Mouse (Mus musculus): ENCODE measurements around the gene Rhod. TPM values are rescaled to one million over a fixed set of nuclear protein-coding genes. Genes with fewer than 3 reads are reported as not detected.
"Not testable (repeated sequence)": the region's sequence is repeated elsewhere in the genome, so short reads cannot be mapped to it uniquely, and the experiment has no call there.

Gene Rhod
- polyA plus RNA-seq, 1 experiment from 2014 or later = 8.6 TPM

GRCm38 (mm10) chr19:4473549-4473948 is 34.3 kb upstream of the Rhod start:
- WGBS = 87% methylated on average over 5 of the region's 5 CpGs
- Histone ChIP-seq H3K4me3 (replicated peaks) (no peak overlapping the region), H3K27ac (no peak overlapping the region), H3K9me3 (no peaks in the 10 kb centered on the region), H3K27me3 (peaks cover 59% of the 10 kb centered on the region), H3K4me1 (peaks cover 13% of the 10 kb centered on the region), H3K9ac (no peak overlapping the region), H3K4me2 (no peak overlapping the region), H3K36me3 (replicated peaks) (no peaks in the 10 kb centered on the region)
- ATAC-seq (ENCODE audit: low FRiP score) = no peak

GRCm38 (mm10) chr19:4468363-4468762 is 29.1 kb upstream of the Rhod start:
- no peak overlapping the region for H3K4me3 ChIP-seq (replicated peaks)
- no peaks in the 10 kb centered on the region for H3K36me3 ChIP-seq (replicated peaks)
- no peak for ATAC-seq (ENCODE audit: low FRiP score)
- H3K9me3 ChIP-seq = no peaks in the 10 kb centered on the region
- no peak overlapping the region for H3K27ac ChIP-seq
- no peaks in the 10 kb centered on the region for H3K4me1 ChIP-seq
- H3K4me2 ChIP-seq = no peak overlapping the region
- H3K27me3 ChIP-seq = peaks cover 16% of the 10 kb centered on the region
- no peak overlapping the region for H3K9ac ChIP-seq
- WGBS = 35% methylated on average over 5 of the region's 5 CpGs

GRCm38 (mm10) chr19:4464666-4465065 is 25.4 kb upstream of the Rhod start:
- Histone ChIP-seq H3K4me1 (no peaks in the 10 kb centered on the region), H3K36me3 (replicated peaks) (no peaks in the 10 kb centered on the region), H3K4me2 (no peak overlapping the region), H3K9ac (no peak overlapping the region), H3K27me3 (peaks cover 3% of the 10 kb centered on the region; the same call in 1 of the 2 replicates), H3K9me3 (no peaks in the 10 kb centered on the region), H3K27ac (no peak overlapping the region), H3K4me3 (replicated peaks) (no peak overlapping the region)
- ATAC-seq (ENCODE audit: low FRiP score) = no peak
- WGBS = 86% methylated on average over 4 of the region's 4 CpGs

- Histone ChIP-seq H3K36me3 (replicated peaks) (no peaks in the 10 kb centered on the region), H3K4me3 (replicated peaks) (no peak overlapping the region), H3K27me3 (peaks cover 3% of the 10 kb centered on the region; the same call in 1 of the 2 replicates), H3K9me3 (no peaks in the 10 kb centered on the region), H3K9ac (no peak overlapping the region), H3K4me2 (no peak overlapping the region), H3K27ac (no peak overlapping the region), H3K4me1 (no peaks in the 10 kb centered on the region)
- ATAC-seq (ENCODE audit: low FRiP score) = no peak
- 90% methylated on average over 8 of the region's 8 CpGs for WGBS
Observed at GRCm38 (mm10) chr19:4461981-4462380, 22.7 kb upstream of the Rhod start.

GRCm38 (mm10) chr19:4456227-4456626 is 17.0 kb upstream of the Rhod start:
- H3K36me3 ChIP-seq (replicated peaks) = no peaks in the 10 kb centered on the region
- H3K4me3 ChIP-seq (replicated peaks) = no peak overlapping the region
- H3K4me2 ChIP-seq = no peak overlapping the region
- WGBS = 11% methylated on average over 11 of the region's 11 CpGs
- H3K27me3 ChIP-seq = 0 out of 2 replicates have a peak, but pooled peaks cover 6% of the 10 kb centered on the region
- H3K9ac ChIP-seq = no peak overlapping the region
- no peak for ATAC-seq (ENCODE audit: low FRiP score)
- H3K9me3 ChIP-seq = no peaks in the 10 kb centered on the region
- 0 out of 2 replicates have a peak, but pooled peaks cover 6% of the 10 kb centered on the region for H3K4me1 ChIP-seq
- H3K27ac ChIP-seq = no peak overlapping the region

GRCm38 (mm10) chr19:4455071-4455800 is 16.0 kb upstream of the Rhod start:
- Histone ChIP-seq H3K9me3 (no peaks in the 10 kb centered on the region), H3K9ac (no peak overlapping the region), H3K4me3 (replicated peaks) (no peak overlapping the region), H3K4me2 (no peak overlapping the region), H3K27me3 (0 out of 2 replicates have a peak, but pooled peaks cover 6% of the 10 kb centered on the region), H3K4me1 (0 out of 2 replicates have a peak, but pooled peaks cover 6% of the 10 kb centered on the region), H3K27ac (no peak overlapping the region), H3K36me3 (replicated peaks) (no peaks in the 10 kb centered on the region)
- no peak for ATAC-seq (ENCODE audit: low FRiP score)
- 79% methylated on average over 15 of the region's 15 CpGs for WGBS

GRCm38 (mm10) chr19:4454040-4454439 is 14.8 kb upstream of the Rhod start:
- not testable (repeated sequence) for ATAC-seq (ENCODE audit: low FRiP score)

GRCm38 (mm10) chr19:4452525-4452924 is 13.3 kb upstream of the Rhod start:
- Histone ChIP-seq H3K9me3 (no peaks in the 10 kb centered on the region), H3K9ac (no peak overlapping the region), H3K36me3 (replicated peaks) (no peaks in the 10 kb centered on the region), H3K4me3 (replicated peaks) (no peak overlapping the region), H3K27me3 (0 out of 2 replicates have a peak, but pooled peaks cover 6% of the 10 kb centered on the region), H3K4me2 (no peak overlapping the region), H3K4me1 (0 out of 2 replicates have a peak, but pooled peaks cover 6% of the 10 kb centered on the region), H3K27ac (no peak overlapping the region)
- WGBS = 44% methylated on average over 4 of the region's 4 CpGs
- no peak for ATAC-seq (ENCODE audit: low FRiP score)

More at GRCm38 (mm10) chr19:4454040-4454439, 14.8 kb upstream of the Rhod start:
- not testable (repeated sequence) for H3K9ac ChIP-seq; H3K27ac ChIP-seq; H3K4me1 ChIP-seq; H3K4me3 ChIP-seq (replicated peaks); H3K4me2 ChIP-seq; H3K9me3 ChIP-seq; H3K36me3 ChIP-seq (replicated peaks); H3K27me3 ChIP-seq
- 73% methylated on average over 1 of the region's 1 CpGs for WGBS

- Histone ChIP-seq H3K27me3 (0 out of 2 replicates have a peak, but pooled peaks cover 6% of the 10 kb centered on the region), H3K36me3 (replicated peaks) (no peaks in the 10 kb centered on the region)
- WGBS = 12% methylated on average over 5 of the region's 5 CpGs
Observed at GRCm38 (mm10) chr19:4451965-4452364, 12.7 kb upstream of the Rhod start.

GRCm38 (mm10) chr19:4451098-4451497 is 11.9 kb upstream of the Rhod start:
- WGBS = 58% methylated on average over 8 of the region's 8 CpGs
- ATAC-seq (ENCODE audit: low FRiP score) = no peak
- no peak overlapping the region for H3K4me2 ChIP-seq
- H3K36me3 ChIP-seq (replicated peaks) = no peaks in the 10 kb centered on the region
- no peaks in the 10 kb centered on the region for H3K27me3 ChIP-seq
- H3K4me1 ChIP-seq = 0 out of 2 replicates have a peak, but pooled peaks cover 6% of the 10 kb centered on the region
- no peak overlapping the region for H3K4me3 ChIP-seq (replicated peaks)
- no peak overlapping the region for H3K27ac ChIP-seq
- no peaks in the 10 kb centered on the region for H3K9me3 ChIP-seq
- no peak overlapping the region for H3K9ac ChIP-seq

More at GRCm38 (mm10) chr19:4451965-4452364, 12.7 kb upstream of the Rhod start:
- H3K9ac ChIP-seq = no peak overlapping the region
- H3K4me3 ChIP-seq (replicated peaks) = no peak overlapping the region
- no peaks in the 10 kb centered on the region for H3K9me3 ChIP-seq
- H3K27ac ChIP-seq = no peak overlapping the region
- ATAC-seq (ENCODE audit: low FRiP score) = no peak
- H3K4me1 ChIP-seq = 0 out of 2 replicates have a peak, but pooled peaks cover 6% of the 10 kb centered on the region
- H3K4me2 ChIP-seq = no peak overlapping the region

- no peak for ATAC-seq (ENCODE audit: low FRiP score)
- H3K9me3 ChIP-seq = no peaks in the 10 kb centered on the region
Observed at GRCm38 (mm10) chr19:4450666-4451065, 11.4 kb upstream of the Rhod start.

GRCm38 (mm10) chr19:4449230-4449629 is 10.0 kb upstream of the Rhod start:
- Histone ChIP-seq H3K9me3 (no peaks in the 10 kb centered on the region), H3K36me3 (replicated peaks) (no peaks in the 10 kb centered on the region), H3K27ac (no peak overlapping the region), H3K9ac (no peak overlapping the region), H3K27me3 (no peaks in the 10 kb centered on the region), H3K4me2 (no peak overlapping the region), H3K4me3 (replicated peaks) (no peak overlapping the region), H3K4me1 (0 out of 2 replicates have a peak, but pooled peaks cover 6% of the 10 kb centered on the region)
- 95% methylated on average over 9 of the region's 9 CpGs for WGBS
- no peak for ATAC-seq (ENCODE audit: low FRiP score)

More at GRCm38 (mm10) chr19:4450666-4451065, 11.4 kb upstream of the Rhod start:
- H3K27me3 ChIP-seq = no peaks in the 10 kb centered on the region
- no peak overlapping the region for H3K4me3 ChIP-seq (replicated peaks)
- no peak overlapping the region for H3K4me2 ChIP-seq
- no peak overlapping the region for H3K27ac ChIP-seq
- WGBS = 72% methylated on average over 5 of the region's 5 CpGs
- H3K4me1 ChIP-seq = 0 out of 2 replicates have a peak, but pooled peaks cover 6% of the 10 kb centered on the region
- no peak overlapping the region for H3K9ac ChIP-seq
- H3K36me3 ChIP-seq (replicated peaks) = no peaks in the 10 kb centered on the region

- H3K27ac ChIP-seq = no peak overlapping the region
- no peak overlapping the region for H3K4me2 ChIP-seq
- H3K9ac ChIP-seq = no peak overlapping the region
- no peaks in the 10 kb centered on the region for H3K36me3 ChIP-seq (replicated peaks)
- 0 out of 2 replicates have a peak, but pooled peaks cover 6% of the 10 kb centered on the region for H3K4me1 ChIP-seq
- 86% methylated on average over 9 of the region's 9 CpGs for WGBS
- H3K27me3 ChIP-seq = 0 out of 2 replicates have a peak, but pooled peaks cover 3% of the 10 kb centered on the region
- no peaks in the 10 kb centered on the region for H3K9me3 ChIP-seq
- no peak for ATAC-seq (ENCODE audit: low FRiP score)
- H3K4me3 ChIP-seq (replicated peaks) = no peak overlapping the region
Observed at GRCm38 (mm10) chr19:4447445-4447844, 8.2 kb upstream of the Rhod start.

Measured in forebrain, embryonic 12.5 days (tissue).